Mouse (Mus musculus): ENCODE results near the gene Pdia3.
"Not testable (repeated sequence)": the region's sequence is repeated elsewhere in the genome, so short reads cannot be mapped to it uniquely, and the experiment has no call there.

- TF ChIP-seq CTCF, EP300 (IDR thresholded peaks at IDR 0.05; ENCODE audit: low read depth): not testable (repeated sequence)
Measured at GRCm38 (mm10) chr2:121484403-121484802, 70.8 kb downstream of the Pdia3 start.

Measured in liver, embryonic 14.5 days (tissue).